Mouse (Mus musculus): ENCODE measurements around the gene Uts2r. TPM values are rescaled to one million over a fixed set of nuclear protein-coding genes. Genes with fewer than 3 reads are reported as not detected.

Uts2r gene
- polyA plus RNA-seq, 1 experiment = not detected

DNA sequence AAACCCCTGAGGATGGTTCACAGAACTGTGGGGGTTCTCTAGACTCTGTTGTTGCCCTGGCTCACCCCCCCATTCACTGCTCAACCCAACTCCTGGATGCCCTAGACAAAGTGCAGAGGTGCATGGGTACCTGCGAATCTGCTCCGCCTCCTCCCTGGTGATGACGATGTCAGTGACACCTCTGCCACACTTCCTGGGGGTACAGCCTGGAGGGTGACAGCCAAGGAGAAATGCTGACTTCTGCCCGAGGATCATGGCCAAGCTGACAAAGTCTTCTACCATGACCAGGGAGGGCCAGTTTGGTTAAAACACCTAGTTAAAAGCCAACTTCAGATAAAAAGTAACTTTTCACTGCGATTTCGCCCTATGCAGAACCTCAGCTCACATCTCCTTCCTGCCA lies 40.7 kb downstream of the Uts2r start:
- TF ChIP-seq GATA1 (IDR thresholded peaks at IDR 0.05; ENCODE audit: low read length) = no peak

DNA sequence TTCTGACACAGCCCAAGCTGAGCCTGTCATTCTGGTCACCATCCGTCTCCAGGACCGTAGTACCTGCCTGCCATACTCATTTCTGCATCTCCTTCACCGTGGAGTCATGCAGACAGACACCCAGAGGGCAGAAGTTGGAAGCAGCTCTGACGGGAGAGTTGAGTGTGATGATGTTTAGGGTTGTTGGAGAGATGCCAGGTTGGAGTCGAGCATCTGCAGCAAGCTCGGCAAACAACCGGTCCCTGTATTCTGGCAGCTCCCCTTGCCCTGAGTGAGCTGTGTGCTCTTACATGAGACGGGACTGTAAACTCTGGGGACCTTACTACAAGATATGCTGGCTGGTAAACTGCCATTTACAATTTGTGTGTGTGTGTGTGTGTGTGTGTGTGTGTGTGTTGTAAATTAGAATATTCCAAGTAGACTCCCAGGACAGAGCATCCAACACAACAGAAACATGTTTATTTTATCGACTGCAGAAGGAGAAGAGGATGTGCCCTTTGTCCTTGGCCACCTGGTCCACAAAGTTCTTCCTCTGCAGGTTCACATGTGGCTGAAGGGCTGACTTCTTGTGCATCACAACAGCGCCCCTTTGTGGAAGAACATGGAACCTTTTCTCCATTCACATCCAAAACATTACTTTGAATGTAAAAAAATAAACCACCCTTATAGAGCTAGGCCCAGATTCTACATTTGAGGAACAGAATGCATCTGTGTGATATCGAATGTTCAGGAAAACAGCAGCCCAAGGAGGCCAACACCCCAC lies 41.5 kb downstream of the Uts2r start:
- TF ChIP-seq GATA1 (IDR thresholded peaks at IDR 0.05; ENCODE audit: low read length) = no peak

DNA sequence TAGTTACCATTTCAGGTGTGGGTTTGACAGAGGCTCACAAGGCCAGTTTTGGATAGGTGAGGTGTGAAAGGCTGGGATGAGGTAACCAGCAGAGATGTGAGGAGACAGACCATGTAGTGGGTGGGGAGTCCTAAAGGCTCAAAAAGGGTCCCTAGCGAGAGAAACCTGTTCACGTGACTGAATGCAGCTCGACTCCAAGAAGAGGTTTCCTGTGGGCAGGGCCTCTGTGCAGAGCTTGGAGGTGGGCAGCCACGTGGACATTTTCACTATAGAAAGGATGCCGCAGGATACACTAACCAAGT lies 43.7 kb downstream of the Uts2r start:
- TF ChIP-seq GATA1 (IDR thresholded peaks at IDR 0.05; ENCODE audit: low read length) = no peak

DNA sequence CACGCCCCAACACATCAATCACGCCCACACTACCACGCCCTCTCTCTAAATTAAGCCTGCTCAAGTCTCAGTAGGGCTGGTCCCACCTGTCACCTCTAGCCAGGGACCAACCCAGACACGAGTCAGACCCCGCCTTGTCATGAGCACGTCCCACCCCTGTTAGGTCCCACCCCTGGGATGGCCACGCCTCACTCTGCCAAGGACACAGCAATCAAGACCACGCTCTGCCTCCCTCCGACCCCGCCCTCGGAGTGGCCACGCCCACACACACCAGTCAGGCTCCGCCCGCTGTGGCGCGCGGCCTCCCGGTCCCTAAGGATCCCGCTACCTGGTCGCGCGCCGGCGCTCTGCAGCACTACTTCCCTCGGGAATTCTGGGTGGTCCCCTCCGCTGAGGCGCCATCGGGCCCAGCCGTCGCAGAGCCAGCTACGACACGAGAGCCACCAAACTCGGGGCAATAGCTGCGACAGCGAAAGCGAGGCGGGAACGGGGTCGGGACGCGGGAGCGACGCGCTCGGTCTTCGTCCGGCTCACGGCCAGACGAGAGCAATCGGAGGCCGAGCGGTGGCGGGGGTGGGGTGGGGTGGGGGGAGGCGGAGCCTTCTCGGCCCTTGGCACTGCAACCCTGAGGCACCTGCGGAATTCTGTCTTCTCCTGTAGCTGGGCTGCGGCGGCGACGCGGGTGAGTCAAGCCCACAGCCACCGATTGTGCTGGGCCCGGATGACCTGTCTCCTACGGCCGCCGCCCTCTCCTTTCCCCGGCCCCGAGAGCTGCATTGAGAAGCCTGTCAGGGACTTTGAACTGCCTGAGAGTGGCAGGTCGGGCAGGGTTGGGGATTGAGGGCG lies 44.3 kb downstream of the Uts2r start, which contains the start of the genes Hexdc and Ogfod3:
TSS of gene Hexdc (plus strand) at position 273 of the 846 bp plus-strand sequence.
TSS of gene Ogfod3 (minus strand) at position 551 of the 846 bp plus-strand sequence.
- no peak for TF ChIP-seq GATA1 (IDR thresholded peaks at IDR 0.05; ENCODE audit: low read length)

Other genes starting within 250 kb of the Uts2r start
- gene Ccdc57, start 227.4 kb upstream of the Uts2r start, polyA plus RNA-seq (2012) = 2.1 and 2.3 TPM in 2 replicates
- gene Slc16a3, start 211.8 kb upstream of the Uts2r start, polyA plus RNA-seq (2012) = 0.93 and 1.6 TPM in 2 replicates
- gene Csnk1d, start 168.9 kb upstream of the Uts2r start, polyA plus RNA-seq (2012) = 195 and 204 TPM in 2 replicates
- gene Cd7, start 120.9 kb upstream of the Uts2r start, polyA plus RNA-seq (2012) = not detected in 2 replicates
- gene Sectm1b, start 96.7 kb upstream of the Uts2r start, polyA plus RNA-seq (2012) = not detected in 2 replicates
- gene Sectm1a, start 79.1 kb upstream of the Uts2r start, polyA plus RNA-seq (2012) = not detected in 2 replicates
- 25.6 and 26.1 TPM in 2 replicates for gene Tex19.2, start 41.6 kb upstream of the Uts2r start, polyA plus RNA-seq (2012)
- not detected in 2 replicates for gene Tex19.1, start 14.1 kb upstream of the Uts2r start, polyA plus RNA-seq (2012)
- 2.9 and 3.4 TPM in 2 replicates for gene Hexdc, start 44.2 kb downstream of the Uts2r start, polyA plus RNA-seq (2012)
- 5.2 and 6.2 TPM in 2 replicates for gene Ogfod3, start 44.4 kb downstream of the Uts2r start, polyA plus RNA-seq (2012)
- 6.8 and 9.7 TPM in 2 replicates for gene Cybc1, start 69.1 kb downstream of the Uts2r start, polyA plus RNA-seq (2012)
- 5.0 and 11.1 TPM in 2 replicates for gene Narf, start 77.0 kb downstream of the Uts2r start, polyA plus RNA-seq (2012)
- gene Foxk2, start 99.7 kb downstream of the Uts2r start, polyA plus RNA-seq (2012) = 37.0 and 41.6 TPM in 2 replicates
- 15.8 and 24.0 TPM in 2 replicates for gene Wdr45b, start 194.2 kb downstream of the Uts2r start, polyA plus RNA-seq (2012)
- gene Rab40b, start 228.0 kb downstream of the Uts2r start, polyA plus RNA-seq (2012) = not detected in 2 replicates

All from G1E-ER4 (cell line).